Mouse (Mus musculus): Measurements from ENCODE around the gene Rnf19b. TPM values are rescaled to one million over a fixed set of nuclear protein-coding genes. Genes with fewer than 3 reads are reported as not detected.

The Rnf19b gene
- polyA plus RNA-seq (2012; rRNA removed) = 25.5 and 30.5 TPM in 2 replicates

GRCm38 (mm10) chr4:129058207-129059092, at the start of gene Rnf19b:
TSS of gene Rnf19b (plus strand) at chr4:129058271.

GRCm38 (mm10) chr4:129105356-129105755, 47.3 kb downstream of the Rnf19b start, which contains the start of gene Tmem54:
TSS of gene Tmem54 (plus strand) at chr4:129105548.

GRCm38 (mm10) chr4:129121569-129122086, 63.6 kb downstream of the Rnf19b start, which contains the start of gene Hpca:
TSS of gene Hpca (minus strand) at chr4:129122036.

Other genes starting within 250 kb of the Rnf19b start
- gene Trim62, start 174.7 kb upstream of the Rnf19b start, polyA plus RNA-seq (2012; rRNA removed) = 8.7 and 14.1 TPM in 2 replicates
- 14.2 and 16.4 TPM in 2 replicates for gene Azin2, start 95.8 kb upstream of the Rnf19b start, polyA plus RNA-seq (2012; rRNA removed)
- gene Ak2, start 66.3 kb upstream of the Rnf19b start, polyA plus RNA-seq (2012; rRNA removed) = 112 and 201 TPM in 2 replicates
- gene Tmem54, start 47.3 kb downstream of the Rnf19b start, polyA plus RNA-seq (2012; rRNA removed) = 1.0 and 2.0 TPM in 2 replicates
- 6.5 and 7.7 TPM in 2 replicates for gene Hpca, start 63.8 kb downstream of the Rnf19b start, polyA plus RNA-seq (2012; rRNA removed)
- 1.4 and 10.3 TPM in 2 replicates for gene Fndc5, start 78.7 kb downstream of the Rnf19b start, polyA plus RNA-seq (2012; rRNA removed)
- gene S100pbp, start 131.5 kb downstream of the Rnf19b start, polyA plus RNA-seq (2012; rRNA removed) = 31.1 and 49.6 TPM in 2 replicates
- gene Yars, start 131.5 kb downstream of the Rnf19b start, polyA plus RNA-seq (2012; rRNA removed) = 58.1 and 81.0 TPM in 2 replicates
- 6.8 and 8.1 TPM in 2 replicates for gene C77080, start 203.1 kb downstream of the Rnf19b start, polyA plus RNA-seq (2012; rRNA removed)
- 0.55 and 0.98 TPM in 2 replicates for gene Sync, start 229.3 kb downstream of the Rnf19b start, polyA plus RNA-seq (2012; rRNA removed)

Data from central nervous system, embryonic 11.5 days (tissue).